Mouse (Mus musculus) MEL (cell line): ENCODE measurements around the gene Gatc. TPM values are rescaled to one million over a fixed set of nuclear protein-coding genes. Genes with fewer than 3 reads are reported as not detected.
"Not testable (repeated sequence)": the region's sequence is repeated elsewhere in the genome, so short reads cannot be mapped to it uniquely, and the experiment has no call there.

Experiments used
- DNase-seq: peaks from one replicate; pipeline ENCODE4 v3.0.0; 2011; ENCODE audit warnings: low read depth, low spot score
- H3K27ac ChIP-seq: 2 replicates; pipeline ENCODE4 v1.5.1; 2012; ENCODE audit warnings: low read depth, mild to moderate bottlenecking, control low read depth, low read length, moderate library complexity; ENCODE audit not compliant: control insufficient read depth
- H3K27me3 ChIP-seq, 2 experiments: fragments of 150-350 bp in 1 of 2; sonication (generic) in 1 of 2; 2 replicates each; pipeline ENCODE4 v1.6.1; 2012; ENCODE audit warnings: low read length in 2 of 2, mild to moderate bottlenecking in 2 of 2, improper control_type of control experiment in 1 of 2, moderate library complexity in 1 of 2; ENCODE audit not compliant: insufficient read depth in 2 of 2, control insufficient read depth in 1 of 2
- H3K36me3 ChIP-seq, 2 experiments: 2 replicates each; pipeline ENCODE4 v1.6.1; 2012 to 2014; ENCODE audit warnings: low read length in 2 of 2, improper control_type of control experiment in 1 of 2, inconsistent platforms in 1 of 2, mild to moderate bottlenecking in 1 of 2; ENCODE audit not compliant: insufficient read depth in 2 of 2, control insufficient read depth in 1 of 2
- H3K4me1 ChIP-seq, 2 experiments: fragments of 150-350 bp in 1 of 2; sonication (generic) in 1 of 2; 2 replicates each; pipeline ENCODE4 v1.6.1; 2012; ENCODE audit warnings: low read length in 2 of 2, improper control_type of control experiment in 1 of 2, mild to moderate bottlenecking in 1 of 2; ENCODE audit not compliant: insufficient read depth in 2 of 2, control insufficient read depth in 1 of 2
- H3K4me3 ChIP-seq, 2 experiments: fragments of 150-350 bp in 1 of 2; sonication (generic) in 1 of 2; 2 replicates each; pipeline ENCODE4 v1.5.1; 2012; ENCODE audit warnings: low read depth in 2 of 2, low read length in 2 of 2, mild to moderate bottlenecking in 2 of 2, moderate library complexity in 2 of 2, control low read depth in 1 of 2, improper control_type of control experiment in 1 of 2; ENCODE audit not compliant: control insufficient read depth in 1 of 2, insufficient read depth in 1 of 2
- H3K79me2 ChIP-seq: 2 replicates; pipeline ENCODE4 v1.6.1; 2012; ENCODE audit warnings: mild to moderate bottlenecking, low read length, moderate library complexity; ENCODE audit not compliant: control insufficient read depth, poor library complexity, insufficient read depth
- H3K9ac ChIP-seq: 2 replicates; pipeline ENCODE4 v1.6.1; 2012; ENCODE audit warnings: low read depth, mild to moderate bottlenecking, control low read depth, low read length, moderate library complexity; ENCODE audit not compliant: control insufficient read depth, poor library complexity, severe bottlenecking
- H3K9me3 ChIP-seq: fragments of 150-350 bp; sonication (generic); replicated peaks from 2 replicates; pipeline ENCODE4 v1.6.1; 2012; ENCODE audit warnings: mild to moderate bottlenecking, low read length, improper control_type of control experiment, moderate library complexity; ENCODE audit not compliant: insufficient read depth
- BHLHE40 ChIP-seq: IDR thresholded peaks from 2 replicates; pipeline ENCODE4 v1.6.1; 2012; ENCODE audit warnings: low read depth, mild to moderate bottlenecking, inconsistent platforms, low read length, improper control_type of control experiment, borderline replicate concordance
- CHD1 ChIP-seq: IDR thresholded peaks from 2 replicates; pipeline ENCODE4 v1.6.1; 2012; ENCODE audit warnings: low read depth, mild to moderate bottlenecking, inconsistent platforms, low read length, improper control_type of control experiment
- E2F4 ChIP-seq: IDR thresholded peaks from 2 replicates; pipeline ENCODE4 v1.6.1; 2011; ENCODE audit warnings: low read depth, low read length, improper control_type of control experiment, borderline replicate concordance
- ELF1 ChIP-seq: IDR thresholded peaks from 2 replicates; pipeline ENCODE4 v1.6.1; 2014; ENCODE audit warnings: low read depth, mild to moderate bottlenecking, inconsistent platforms, low read length, improper control_type of control experiment, moderate library complexity
- EP300 ChIP-seq, 2 experiments: IDR thresholded peaks; 2 replicates each; pipeline ENCODE4 v1.6.1; 2011; ENCODE audit warnings: improper control_type of control experiment in 2 of 2, low read length in 2 of 2, low read depth in 1 of 2, mild to moderate bottlenecking in 1 of 2
- ETS1 ChIP-seq: IDR thresholded peaks from 2 replicates; pipeline ENCODE4 v1.6.1; 2012; ENCODE audit warnings: low read depth, mild to moderate bottlenecking, inconsistent platforms, low read length, improper control_type of control experiment, moderate library complexity
- GATA1 ChIP-seq: IDR thresholded peaks from 2 replicates; pipeline ENCODE4 v1.6.1; 2011; ENCODE audit warnings: low read depth, low read length, improper control_type of control experiment
- HCFC1 ChIP-seq: IDR thresholded peaks from 2 replicates; pipeline ENCODE4 v1.6.1; 2012; ENCODE audit warnings: low read depth, mild to moderate bottlenecking, inconsistent platforms, low read length, improper control_type of control experiment, moderate library complexity
- KAT2A ChIP-seq: conservative IDR thresholded peaks from 2 replicates; pipeline ENCODE4 v1.6.1; 2012; ENCODE audit warnings: low read depth, low read length, improper control_type of control experiment, inconsistent platforms
- MAX ChIP-seq: IDR thresholded peaks from 2 replicates; pipeline ENCODE4 v1.6.1; 2011; ENCODE audit warnings: low read length, improper control_type of control experiment
- MAZ ChIP-seq: IDR thresholded peaks from 2 replicates; pipeline ENCODE4 v1.6.1; 2012; ENCODE audit warnings: low read depth, mild to moderate bottlenecking, inconsistent platforms, low read length, improper control_type of control experiment
- MEF2A ChIP-seq: IDR thresholded peaks from 2 replicates; pipeline ENCODE4 v1.6.1; 2014; ENCODE audit warnings: low read depth, mild to moderate bottlenecking, inconsistent platforms, low read length, improper control_type of control experiment; ENCODE audit not compliant: poor library complexity, insufficient replicate concordance, severe bottlenecking; ENCODE audit errors: extremely low read depth
- MXI1 ChIP-seq: IDR thresholded peaks from 2 replicates; pipeline ENCODE4 v1.6.1; 2011; ENCODE audit warnings: mild to moderate bottlenecking, low read depth, low read length, improper control_type of control experiment
- MYB ChIP-seq: IDR thresholded peaks from 2 replicates; pipeline ENCODE4 v1.6.1; 2011; ENCODE audit warnings: mild to moderate bottlenecking, low read depth, low read length, improper control_type of control experiment
- MYC ChIP-seq: IDR thresholded peaks from 2 replicates; pipeline ENCODE4 v1.6.1; 2011; ENCODE audit warnings: low read depth, mild to moderate bottlenecking, low read length, improper control_type of control experiment, moderate library complexity
- NELFE ChIP-seq: IDR thresholded peaks from 2 replicates; pipeline ENCODE4 v1.6.1; 2011; ENCODE audit warnings: low read depth, low read length, improper control_type of control experiment
- NRF1 ChIP-seq: IDR thresholded peaks from 2 replicates; pipeline ENCODE4 v1.6.1; 2014; ENCODE audit warnings: low read depth, mild to moderate bottlenecking, inconsistent platforms, low read length, improper control_type of control experiment, moderate library complexity; ENCODE audit not compliant: poor library complexity, insufficient read depth, severe bottlenecking
- POLR2A ChIP-seq, 2 experiments: IDR thresholded peaks; 2 replicates each; pipeline ENCODE4 v1.6.1; 2011 to 2012; ENCODE audit warnings: low read length in 2 of 2, mild to moderate bottlenecking in 2 of 2, control low read depth in 1 of 2, improper control_type of control experiment in 1 of 2, low read depth in 1 of 2, moderate library complexity in 1 of 2; ENCODE audit not compliant: control insufficient read depth in 1 of 2, insufficient read depth in 1 of 2, poor library complexity in 1 of 2
- RCOR1 ChIP-seq: IDR thresholded peaks from 2 replicates; pipeline ENCODE4 v1.6.1; 2012; ENCODE audit warnings: low read depth, mild to moderate bottlenecking, inconsistent platforms, low read length, improper control_type of control experiment
- SIN3A ChIP-seq: IDR thresholded peaks from 2 replicates; pipeline ENCODE4 v1.6.1; 2012; ENCODE audit warnings: low read length, improper control_type of control experiment, inconsistent platforms
- SMC3 ChIP-seq: IDR thresholded peaks from 2 replicates; pipeline ENCODE4 v1.6.1; 2011; ENCODE audit warnings: low read depth, low read length, improper control_type of control experiment
- TAL1 ChIP-seq: IDR thresholded peaks from 2 replicates; pipeline ENCODE4 v1.6.1; 2012; ENCODE audit warnings: mild to moderate bottlenecking, inconsistent platforms, low read length, moderate library complexity, mixed read lengths
- TBP ChIP-seq: IDR thresholded peaks from 2 replicates; pipeline ENCODE4 v1.8.0; 2011; ENCODE audit warnings: low read depth, low read length, improper control_type of control experiment
- TCF12 ChIP-seq: IDR thresholded peaks from 2 replicates; pipeline ENCODE4 v1.6.1; 2014; ENCODE audit warnings: low read depth, mild to moderate bottlenecking, inconsistent platforms, low read length, improper control_type of control experiment, moderate library complexity
- UBTF ChIP-seq: IDR thresholded peaks from 2 replicates; pipeline ENCODE4 v1.6.1; 2012; ENCODE audit warnings: low read depth, mild to moderate bottlenecking, inconsistent platforms, low read length, improper control_type of control experiment, moderate library complexity, borderline replicate concordance; ENCODE audit not compliant: insufficient read depth
- USF1 ChIP-seq: IDR thresholded peaks from 2 replicates; pipeline ENCODE4 v1.6.1; 2014; ENCODE audit warnings: low read depth, mild to moderate bottlenecking, inconsistent platforms, low read length, improper control_type of control experiment, moderate library complexity
- ZMIZ1 ChIP-seq: IDR thresholded peaks from 2 replicates; pipeline ENCODE4 v1.6.1; 2012; ENCODE audit warnings: low read depth, mild to moderate bottlenecking, inconsistent platforms, low read length, improper control_type of control experiment, moderate library complexity
- ZNF384 ChIP-seq: IDR thresholded peaks from 2 replicates; pipeline ENCODE4 v1.6.1; 2012; ENCODE audit warnings: low read depth, mild to moderate bottlenecking, inconsistent platforms, low read length, improper control_type of control experiment
- polyA plus RNA-seq, 2 experiments: library from polyadenylated mRNA; stranded (reverse) in 1 of 2; unstranded in 1 of 2; fragments of >175 nt in 1 of 2; fragments of >200 nt in 1 of 2; gene quantifications; 2 replicates each; pipeline versions ENCODE4 v1.2.1 to v1.2.4; 2012; ENCODE audit warnings: low replicate concordance in 2 of 2, low read depth in 1 of 2; ENCODE audit not compliant: insufficient read length in 2 of 2, insufficient read depth in 1 of 2, missing spikeins in 1 of 2
- total RNA-seq: library from RNA; depleted of rRNA; stranded (reverse); fragments of 300-350 nt; gene quantifications from 2 replicates; pipeline ENCODE4 v1.2.3, GENCODE M21; 2012; rRNA removed

Gene Gatc
- total RNA-seq (6.3 and 6.5 TPM in 2 replicates), polyA plus RNA-seq (10 to 100 TPM in 1 of 2 experiments, not detected in 1; 32.2 TPM)

GRCm38 (mm10) chr5:115340577-115341313 is at the start of gene Gatc, which contains the start of gene Triap1:
Gatc (minus strand) TSS chr5:115341178.
Triap1 (plus strand) TSS chr5:115341225.
- H3K27me3 ChIP-seq, result no peaks in the 10 kb centered on the region
- H3K4me1 ChIP-seq, result peaks cover 2 to 9% of the 10 kb centered on the region in 2 experiments
- H3K27ac ChIP-seq, result peak within 1 kb of the TSS; percentile 88
- H3K9me3 ChIP-seq, result no peaks in the 10 kb centered on the region
- peak within 1 kb of the TSS; percentile 76 to 95 for H3K4me3 ChIP-seq
- peak; percentile 95 for DNase-seq
- peak; percentile 64 for TF ChIP-seq TCF12
- peak; percentile 55 for TF ChIP-seq NRF1
- no peak for TF ChIP-seq RCOR1
- peak in 1 of 2 experiments; percentile 3; a peak in 1 of 4 replicates for TF ChIP-seq EP300 (IDR thresholded peaks at IDR 0.05; ENCODE audit: low read depth in 1 of 2, low read length in 2 of 2)
- TF ChIP-seq UBTF, result no peak
- TF ChIP-seq MAZ, result peak; percentile 99
- peak; percentile 65; the same call in 1 of the 2 replicates for TF ChIP-seq ZNF384
- no peak; the same call in 1 of the 2 replicates for TF ChIP-seq KAT2A
- TF ChIP-seq NELFE, result peak; percentile 69
- peak; percentile 68; the same call in 1 of the 2 replicates for TF ChIP-seq BHLHE40
- TF ChIP-seq SMC3, result no peak
- TF ChIP-seq ZMIZ1, result 0 out of 2 replicates have a peak, but pooled peaks have one; percentile 59
- TF ChIP-seq GATA1, result no peak
- TF ChIP-seq MXI1, result peak; percentile 94
- no peak for TF ChIP-seq CHD1
- TF ChIP-seq SIN3A, result peak; percentile 94
- TF ChIP-seq POLR2A (IDR thresholded peaks at IDR 0.05; ENCODE audit: control insufficient read depth in 1 of 2, insufficient read depth in 1 of 2, low read depth in 1 of 2, low read length in 2 of 2, poor library complexity in 1 of 2), result peak; percentile 41 to 76; a peak in 3 of 4 replicates
- peak; percentile 94 for TF ChIP-seq HCFC1
- TF ChIP-seq MYC, result peak; percentile 76; the same call in 1 of the 2 replicates
- TF ChIP-seq USF1, result peak; percentile 45; the same call in 1 of the 2 replicates
- TF ChIP-seq MYB, result peak; percentile 21; the same call in 1 of the 2 replicates
- no peak for TF ChIP-seq TAL1
- TF ChIP-seq E2F4, result no peak; the same call in 1 of the 2 replicates
- TF ChIP-seq ELF1, result peak; percentile 61
- TF ChIP-seq ETS1, result peak; percentile 68; the same call in 1 of the 2 replicates
- TF ChIP-seq MEF2A, result no peak
- peak; percentile 63 for TF ChIP-seq MAX
- TF ChIP-seq TBP, result 0 out of 2 replicates have a peak, but pooled peaks have one; percentile 37
- TF ChIP-seq, all 39 proteins: peak for 19
- Histone ChIP-seq H3K79me2 (peaks cover 52% of the 10 kb centered on the region), H3K36me3 (peaks cover 6 to 9% of the 10 kb centered on the region in 2 experiments), H3K9ac (peak within 1 kb of the TSS; percentile 98)

GRCm38 (mm10) chr5:115378882-115379281 is 37.9 kb upstream of the Gatc start:
- not testable (repeated sequence) for H3K9me3 ChIP-seq, H3K4me1 ChIP-seq, H3K4me3 ChIP-seq, H3K36me3 ChIP-seq, H3K27ac ChIP-seq, H3K27me3 ChIP-seq, H3K79me2 ChIP-seq, H3K9ac ChIP-seq, DNase-seq
